Mouse (Mus musculus) thymus, postnatal 10 days (tissue): Measurements from ENCODE around the gene Il7r.
A peak's percentile ranks its signal among the peaks of the same experiment; 100 is the strongest.
"Not testable (repeated sequence)": the region's sequence is repeated elsewhere in the genome, so short reads cannot be mapped to it uniquely, and the experiment has no call there.

Experiments used
- DNase-seq, 2 experiments: peaks; one replicate each; pipeline ENCODE4 v3.0.0; 2021; ENCODE audit warnings: low spot score in 2 of 2

Il7r gene

GRCm38 (mm10) chr15:9530076-9530475 is at the start of gene Il7r:
TSS of gene Il7r (minus strand) at chr15:9530176.
- DNase-seq, result no peak

- DNase-seq, result no peak
Observed at GRCm38 (mm10) chr15:9577303-9577702, 47.3 kb upstream of the Il7r start.

- DNase-seq, result peak; percentile 42
Observed at GRCm38 (mm10) chr15:9574796-9575195, 44.8 kb upstream of the Il7r start.

GRCm38 (mm10) chr15:9573361-9573760 is 43.4 kb upstream of the Il7r start:
- DNase-seq, result no peak

GRCm38 (mm10) chr15:9572664-9573063 is 42.7 kb upstream of the Il7r start:
- DNase-seq, result no peak

- no peak for DNase-seq
Observed at GRCm38 (mm10) chr15:9571896-9572295, 41.9 kb upstream of the Il7r start.

GRCm38 (mm10) chr15:9567316-9567715 is 37.3 kb upstream of the Il7r start:
- DNase-seq, result no peak

GRCm38 (mm10) chr15:9565396-9565795 is 35.4 kb upstream of the Il7r start:
- no peak for DNase-seq

- DNase-seq, result no peak
Observed at GRCm38 (mm10) chr15:9564156-9564555, 34.2 kb upstream of the Il7r start.

- DNase-seq, result not testable (repeated sequence)
Observed at GRCm38 (mm10) chr15:9557264-9557663, 27.3 kb upstream of the Il7r start.

- DNase-seq, result no peak
Observed at GRCm38 (mm10) chr15:9548951-9549350, 19.0 kb upstream of the Il7r start.

GRCm38 (mm10) chr15:9535200-9535599 is 5.2 kb upstream of the Il7r start:
- no peak for DNase-seq

- no peak for DNase-seq
Observed at GRCm38 (mm10) chr15:9533356-9533902, 3.5 kb upstream of the Il7r start.

GRCm38 (mm10) chr15:9529646-9530045 is 330 bp downstream of the Il7r start:
- peak; percentile 9 to 36 for DNase-seq

- DNase-seq, result peak in 1 of 2 experiments; percentile 6
Observed at GRCm38 (mm10) chr15:9528186-9528935, 1.6 kb downstream of the Il7r start.

GRCm38 (mm10) chr15:9526412-9526811 is 3.6 kb downstream of the Il7r start:
- no peak for DNase-seq

- no peak for DNase-seq
Observed at GRCm38 (mm10) chr15:9524907-9525306, 5.1 kb downstream of the Il7r start.

- DNase-seq, result no peak
Observed at GRCm38 (mm10) chr15:9523956-9524355, 6.0 kb downstream of the Il7r start.

- no peak for DNase-seq
Observed at GRCm38 (mm10) chr15:9523059-9523458, 6.9 kb downstream of the Il7r start.

- DNase-seq, result no peak
Observed at GRCm38 (mm10) chr15:9492077-9492476, 37.9 kb downstream of the Il7r start.

- no peak for DNase-seq
Observed at GRCm38 (mm10) chr15:9489417-9490118, 40.4 kb downstream of the Il7r start.

- no peak for DNase-seq
Observed at GRCm38 (mm10) chr15:9473188-9473587, 56.8 kb downstream of the Il7r start.

- no peak for DNase-seq
Observed at GRCm38 (mm10) chr15:9472618-9473017, 57.4 kb downstream of the Il7r start.
